Mouse (Mus musculus) heart, embryonic 16.5 days (tissue): ENCODE data around the gene Dennd1b. TPM values are rescaled to one million over a fixed set of nuclear protein-coding genes. Genes with fewer than 3 reads are reported as not detected.

Source experiments
- ATAC-seq: fragments of 200-750 bp; cut with Nextera tagmentation; replicated peaks from 2 replicates; pipeline ENCODE4 v1.8.0; 2017; ENCODE audit warnings: moderate number of reproducible peaks; ENCODE audit not compliant: insufficient read depth, low FRiP score; ENCODE audit errors: extremely low read depth
- H3K27ac ChIP-seq: fragments of 300-500 bp; sonication (generic); 2 replicates; pipeline ENCODE4 v1.5.1; 2014; ENCODE audit warnings: mild to moderate bottlenecking, low read length, control low read depth, moderate library complexity
- H3K27me3 ChIP-seq: fragments of 300-500 bp; sonication (generic); 2 replicates; pipeline ENCODE4 v1.6.1; 2014; ENCODE audit warnings: low read length, mixed read lengths; ENCODE audit not compliant: control insufficient read depth, insufficient read depth
- H3K36me3 ChIP-seq: fragments of 300-500 bp; sonication (generic); 2 replicates; pipeline ENCODE4 v1.6.1; 2014; ENCODE audit not compliant: control insufficient read depth, insufficient read depth
- H3K4me1 ChIP-seq: fragments of 300-500 bp; sonication (generic); 2 replicates; pipeline ENCODE4 v1.6.1; 2014; ENCODE audit warnings: low read length, mixed read lengths; ENCODE audit not compliant: control insufficient read depth, insufficient read depth
- H3K4me2 ChIP-seq: fragments of 300-500 bp; sonication (generic); 2 replicates; pipeline ENCODE4 v1.6.1; 2014; ENCODE audit warnings: low read depth, mild to moderate bottlenecking, control low read depth, low read length
- H3K4me3 ChIP-seq: fragments of 300-500 bp; sonication (generic); 2 replicates; pipeline ENCODE4 v1.5.1; 2014; ENCODE audit warnings: mild to moderate bottlenecking, control low read depth, low read length
- H3K9ac ChIP-seq: fragments of 300-500 bp; sonication (generic); 2 replicates; pipeline ENCODE4 v1.6.1; 2014; ENCODE audit warnings: low read length, control low read depth
- H3K9me3 ChIP-seq: fragments of 300-500 bp; sonication (generic); replicated peaks from 2 replicates; pipeline ENCODE4 v1.6.1; 2016; ENCODE audit warnings: low read length; ENCODE audit not compliant: control insufficient read depth
- WGBS: fragments of 180-500 bp; shearing (Covaris S2); extraction: QIAGEN DNeasy Blood & Tissue Kit; methylation state at CpG from one replicate; pipeline ENCODE4 v1.1.7; 2014; 5-methylcytosine and 5-hydroxymethylcytosine counted together
- polyA plus RNA-seq: library from polyadenylated mRNA; unstranded; fragments of >200 nt; fragmentation: Nextera tagmentation; extraction: Ambion mirVana; gene quantifications from 2 replicates; pipeline ENCODE4 v1.2.1, GENCODE M21; 2015

The Dennd1b gene
- polyA plus RNA-seq, 1 experiment from 2014 or later: 10.0 TPM

DNA sequence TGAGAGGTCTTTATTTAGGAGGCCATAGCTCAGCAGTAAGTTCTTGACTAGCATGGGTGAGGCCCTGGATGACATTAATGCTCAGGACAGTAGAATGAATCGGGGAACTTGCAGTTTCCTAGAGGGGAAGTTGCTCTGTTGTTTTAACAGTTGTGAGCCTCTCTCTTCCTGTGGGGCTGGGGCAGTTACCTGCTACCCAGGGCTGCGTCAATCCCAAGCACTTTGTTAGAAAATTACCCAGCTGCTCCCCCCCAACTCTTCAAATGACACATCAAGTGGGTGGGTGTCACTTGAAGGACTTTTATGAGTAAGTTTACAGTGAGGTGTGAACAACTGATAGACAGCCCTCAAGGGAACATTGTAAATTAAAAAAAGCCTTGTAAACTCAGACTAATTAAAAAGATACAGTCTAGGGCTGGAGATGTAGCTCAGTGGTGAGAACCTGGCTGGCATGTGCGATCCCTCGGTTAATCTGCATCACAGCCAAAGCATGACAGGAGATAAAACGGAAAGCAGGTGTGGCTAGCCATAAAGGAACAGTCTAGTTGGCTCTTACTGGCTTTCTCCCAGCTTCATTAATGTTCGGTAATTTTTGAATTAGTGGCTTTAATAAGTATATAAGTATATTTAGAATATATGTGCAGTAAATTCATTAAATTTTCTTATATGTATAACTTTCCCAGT, 10.4 kb downstream of the Dennd1b start:
- no peak overlapping the region for H3K4me2 ChIP-seq
- H3K27me3 ChIP-seq: no peaks in the 10 kb centered on the region
- no peak overlapping the region for H3K9ac ChIP-seq
- H3K9me3 ChIP-seq: no peaks in the 10 kb centered on the region
- H3K36me3 ChIP-seq: no peaks in the 10 kb centered on the region
- ATAC-seq: no peak
- H3K4me3 ChIP-seq: no peak overlapping the region
- H3K4me1 ChIP-seq: peaks cover 16% of the 10 kb centered on the region
- WGBS: 53% methylated on average over 6 of the region's 6 CpGs
- peak overlapping the region; percentile 16; the same call in 1 of the 2 replicates for H3K27ac ChIP-seq

DNA sequence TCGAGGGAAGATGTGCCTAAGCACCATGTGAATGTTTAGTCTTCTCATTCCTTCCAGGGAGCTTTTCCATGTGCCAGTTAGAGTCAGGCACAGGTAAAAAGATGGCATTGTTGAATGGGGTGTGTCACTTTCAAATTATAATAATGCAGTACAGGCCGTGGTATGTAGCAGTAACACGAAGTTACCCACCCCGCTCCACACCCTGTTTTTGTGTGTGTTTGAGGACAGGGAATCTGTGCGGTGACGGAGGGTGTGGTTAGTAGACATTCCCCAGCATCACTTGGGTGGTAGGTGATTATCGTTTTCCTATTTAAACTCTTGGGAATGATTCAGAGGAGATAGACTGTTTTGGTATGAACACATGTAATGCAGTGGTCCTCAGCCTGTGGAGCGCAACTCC, 11.6 kb downstream of the Dennd1b start:
- H3K4me1 ChIP-seq: peaks cover 16% of the 10 kb centered on the region
- no peaks in the 10 kb centered on the region for H3K9me3 ChIP-seq
- WGBS: 77% methylated on average over 8 of the region's 8 CpGs
- H3K4me2 ChIP-seq: no peak overlapping the region
- no peaks in the 10 kb centered on the region for H3K36me3 ChIP-seq
- H3K27me3 ChIP-seq: no peaks in the 10 kb centered on the region
- ATAC-seq: no peak
- no peak overlapping the region for H3K4me3 ChIP-seq
- H3K9ac ChIP-seq: no peak overlapping the region
- H3K27ac ChIP-seq: no peak overlapping the region

DNA sequence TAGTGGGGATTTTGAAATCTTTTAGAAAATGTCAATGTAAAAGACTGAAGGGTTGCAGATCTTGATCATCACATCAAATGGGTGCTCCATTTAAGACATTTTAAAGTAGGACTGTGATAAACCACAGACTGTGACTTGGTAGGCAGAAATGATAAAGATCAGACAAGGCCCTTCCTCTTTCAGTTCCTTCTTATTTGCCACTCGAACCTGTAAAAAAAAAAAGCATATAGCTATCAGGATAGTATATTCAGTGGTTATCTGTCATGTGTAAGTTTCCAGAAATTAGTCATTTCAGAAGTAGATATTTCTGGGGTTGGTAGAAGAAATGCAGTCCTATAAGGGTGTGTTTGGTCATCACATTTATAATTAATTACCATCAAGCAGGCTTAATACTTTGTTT, 12.7 kb downstream of the Dennd1b start:
- H3K27me3 ChIP-seq: no peaks in the 10 kb centered on the region
- H3K9ac ChIP-seq: no peak overlapping the region
- no peaks in the 10 kb centered on the region for H3K36me3 ChIP-seq
- ATAC-seq: no peak
- H3K27ac ChIP-seq: no peak overlapping the region
- no peak overlapping the region for H3K4me3 ChIP-seq
- H3K4me1 ChIP-seq: peaks cover 16% of the 10 kb centered on the region
- no peaks in the 10 kb centered on the region for H3K9me3 ChIP-seq
- no peak overlapping the region for H3K4me2 ChIP-seq
- WGBS: 48% methylated on average over 1 of the region's 1 CpGs

GRCm38 (mm10) chr1:138982203-138982602, 19.0 kb downstream of the Dennd1b start:
- H3K4me1 ChIP-seq: peaks cover 31% of the 10 kb centered on the region
- H3K9me3 ChIP-seq: no peaks in the 10 kb centered on the region
- H3K9ac ChIP-seq: no peak overlapping the region
- ATAC-seq: peak; percentile 43; the same call in 1 of the 2 replicates
- WGBS: 69% methylated on average over 7 of the region's 7 CpGs
- no peaks in the 10 kb centered on the region for H3K27me3 ChIP-seq
- H3K36me3 ChIP-seq: no peaks in the 10 kb centered on the region
- no peak overlapping the region for H3K4me3 ChIP-seq
- peak overlapping the region; percentile 43 for H3K4me2 ChIP-seq
- H3K27ac ChIP-seq: peak overlapping the region; percentile 45

- Histone ChIP-seq H3K9me3 (no peaks in the 10 kb centered on the region), H3K27ac (peak overlapping the region; percentile 45), H3K9ac (no peak overlapping the region), H3K4me3 (no peak overlapping the region), H3K4me2 (peak overlapping the region; percentile 52), H3K27me3 (no peaks in the 10 kb centered on the region), H3K36me3 (no peaks in the 10 kb centered on the region), H3K4me1 (peaks cover 32% of the 10 kb centered on the region)
- WGBS: 59% methylated on average over 5 of the region's 5 CpGs
- ATAC-seq: no peak
Observed at GRCm38 (mm10) chr1:138982611-138983010, 19.4 kb downstream of the Dennd1b start.

DNA sequence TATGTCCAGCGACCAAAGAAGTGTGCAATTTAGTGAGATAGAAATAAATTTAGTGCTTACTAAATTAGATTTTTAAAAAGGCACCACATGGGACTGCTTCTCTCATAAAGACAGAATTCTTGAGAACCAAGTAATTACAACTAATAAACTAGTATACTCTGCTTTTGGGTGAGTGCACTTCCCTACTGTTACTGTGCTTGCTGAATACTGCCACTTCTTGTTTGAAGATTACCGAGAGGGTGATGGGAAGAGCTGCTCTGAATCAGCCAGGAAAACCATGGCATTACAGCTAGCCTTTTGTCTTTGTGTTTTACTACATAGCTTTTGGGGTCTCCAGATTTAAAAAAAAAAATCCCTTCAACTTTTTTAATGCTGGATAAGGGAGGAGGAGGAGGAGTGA, 19.8 kb downstream of the Dennd1b start:
- peak overlapping the region; percentile 52; the same call in 1 of the 2 replicates for H3K4me2 ChIP-seq
- no peaks in the 10 kb centered on the region for H3K27me3 ChIP-seq
- H3K9me3 ChIP-seq: no peaks in the 10 kb centered on the region
- no peak for ATAC-seq
- H3K36me3 ChIP-seq: no peaks in the 10 kb centered on the region
- peaks cover 30% of the 10 kb centered on the region for H3K4me1 ChIP-seq
- WGBS: 37% methylated on average over 2 of the region's 2 CpGs
- no peak overlapping the region for H3K4me3 ChIP-seq
- peak overlapping the region; percentile 59; the same call in 1 of the 2 replicates for H3K27ac ChIP-seq
- peak overlapping the region; percentile 38; the same call in 1 of the 2 replicates for H3K9ac ChIP-seq

- Histone ChIP-seq H3K4me3 (no peak overlapping the region; the same call in 1 of the 2 replicates), H3K9me3 (no peaks in the 10 kb centered on the region), H3K36me3 (no peaks in the 10 kb centered on the region), H3K27me3 (no peaks in the 10 kb centered on the region), H3K27ac (peak overlapping the region; percentile 59), H3K4me1 (peaks cover 30% of the 10 kb centered on the region), H3K9ac (peak overlapping the region; percentile 38; the same call in 1 of the 2 replicates), H3K4me2 (peak overlapping the region; percentile 52)
- 26% methylated on average over 6 of the region's 6 CpGs for WGBS
- peak; percentile 67 for ATAC-seq
Observed at GRCm38 (mm10) chr1:138983465-138983864, 20.2 kb downstream of the Dennd1b start.

- Histone ChIP-seq H3K4me3 (no peak overlapping the region), H3K9ac (no peak overlapping the region), H3K9me3 (no peaks in the 10 kb centered on the region), H3K36me3 (no peaks in the 10 kb centered on the region), H3K27me3 (no peaks in the 10 kb centered on the region), H3K27ac (no peak overlapping the region; the same call in 1 of the 2 replicates), H3K4me1 (peaks cover 30% of the 10 kb centered on the region), H3K4me2 (no peak overlapping the region)
- no peak for ATAC-seq
- 78% methylated on average over 4 of the region's 4 CpGs for WGBS
Observed at GRCm38 (mm10) chr1:138984161-138984560, 20.9 kb downstream of the Dennd1b start.

DNA sequence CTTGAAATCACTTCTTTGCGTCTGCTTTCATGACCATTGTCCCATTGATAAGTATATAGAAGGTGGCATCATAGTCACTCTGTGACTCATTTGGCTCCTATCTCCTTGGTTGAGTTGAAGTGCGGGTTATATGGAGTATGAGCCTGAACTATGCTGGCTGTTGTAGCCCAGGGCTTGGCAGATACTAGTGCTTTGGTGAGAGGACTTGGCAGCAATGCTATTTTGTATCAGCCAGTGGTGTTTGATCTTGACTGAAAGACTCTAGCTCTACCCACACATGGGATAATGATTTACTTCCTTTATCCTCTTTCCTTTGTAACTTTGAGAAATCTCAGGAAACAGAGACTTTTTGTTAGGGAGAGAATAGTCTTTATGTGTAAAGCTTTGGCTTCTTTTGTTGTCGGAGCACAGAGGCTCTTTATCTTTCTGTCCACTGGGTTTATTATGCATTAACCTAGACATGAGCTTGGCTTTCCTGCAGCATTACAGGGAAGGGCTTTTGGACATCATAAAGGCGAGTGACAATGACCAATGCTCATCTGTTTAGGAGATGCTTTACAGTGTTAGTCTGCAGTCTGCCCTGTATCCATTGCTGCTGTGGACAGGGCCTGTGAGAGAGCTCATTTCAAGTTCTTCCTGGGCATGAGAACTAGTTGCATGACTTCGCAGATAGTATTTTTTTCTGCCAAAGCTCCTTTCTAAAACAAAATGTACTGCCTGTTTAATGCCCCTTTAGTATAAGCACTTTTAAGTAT, 29.3 kb downstream of the Dennd1b start:
- H3K4me3 ChIP-seq: no peak overlapping the region
- H3K27me3 ChIP-seq: no peaks in the 10 kb centered on the region
- peaks cover 3% of the 10 kb centered on the region; the same call in 1 of the 2 replicates for H3K9me3 ChIP-seq
- H3K4me1 ChIP-seq: peaks cover 5% of the 10 kb centered on the region; the same call in 1 of the 2 replicates
- peaks cover 3% of the 10 kb centered on the region; the same call in 1 of the 2 replicates for H3K36me3 ChIP-seq
- no peak overlapping the region for H3K4me2 ChIP-seq
- no peak overlapping the region; the same call in 1 of the 2 replicates for H3K27ac ChIP-seq
- WGBS: 55% methylated on average over 5 of the region's 5 CpGs
- H3K9ac ChIP-seq: no peak overlapping the region
- peak; percentile 67; the same call in 1 of the 2 replicates for ATAC-seq
